Mouse (Mus musculus) thymus, adult 2 months (tissue): Measurements from ENCODE around the gene Gm20388. TPM values are rescaled to one million over a fixed set of nuclear protein-coding genes. Genes with fewer than 3 reads are reported as not detected.

Source experiments
- DNase-seq: peaks from one replicate; pipeline ENCODE4 v3.0.0; 2021
- H3K27ac ChIP-seq: fragments of 200-500 bp; 2 replicates; pipeline ENCODE4 v1.5.1; 2012; ENCODE audit warnings: low read length, control low read depth; ENCODE audit not compliant: control insufficient read depth, insufficient read depth
- H3K27me3 ChIP-seq: fragments of 200-500 bp; 2 replicates; pipeline ENCODE4 v1.6.1; 2012; ENCODE audit warnings: mild to moderate bottlenecking, low read length, moderate library complexity, mixed read lengths; ENCODE audit not compliant: control insufficient read depth, insufficient read depth
- H3K36me3 ChIP-seq: fragments of 200-500 bp; 2 replicates; pipeline ENCODE4 v1.6.1; 2012; ENCODE audit warnings: mild to moderate bottlenecking, low read length, moderate library complexity; ENCODE audit not compliant: control insufficient read depth, insufficient read depth
- H3K4me1 ChIP-seq: fragments of 200-500 bp; replicated peaks from 2 replicates; pipeline ENCODE4 v1.6.1; 2012; ENCODE audit warnings: low read length; ENCODE audit not compliant: control insufficient read depth, insufficient read depth
- H3K4me3 ChIP-seq: fragments of 200-500 bp; 2 replicates; pipeline ENCODE4 v1.5.1; 2012; ENCODE audit warnings: mild to moderate bottlenecking, low read length, control low read depth, moderate library complexity; ENCODE audit not compliant: control insufficient read depth, insufficient read depth
- CTCF ChIP-seq: fragments of 200-500 bp; IDR thresholded peaks from 2 replicates; pipeline ENCODE4 v1.5.1; 2012; ENCODE audit warnings: mild to moderate bottlenecking, control low read depth, low read length, moderate library complexity, borderline replicate concordance; ENCODE audit not compliant: control insufficient read depth, poor library complexity, insufficient read depth; ENCODE audit errors: extremely low read depth
- POLR2A ChIP-seq: fragments of 200-500 bp; IDR thresholded peaks from 2 replicates; pipeline ENCODE4 v1.6.1; 2012; ENCODE audit warnings: mild to moderate bottlenecking, low read length, control low read depth, moderate library complexity; ENCODE audit not compliant: control insufficient read depth, poor library complexity, insufficient read depth; ENCODE audit errors: extremely low read depth
- WGBS: fragments of 180-500 bp; shearing (Covaris S2); methylation state at CpG from one replicate; pipeline ENCODE4 v1.1.7; 2018; 5-methylcytosine and 5-hydroxymethylcytosine counted together
- polyA plus RNA-seq: library from polyadenylated mRNA; depleted of rRNA; stranded (reverse); fragments of >200 nt; gene quantifications from 2 replicates; pipeline ENCODE4 v1.2.3, GENCODE M21; 2012

Gm20388 gene
- polyA plus RNA-seq, 1 experiment, result 103 TPM

GRCm38 (mm10) chr8:124290911-124291691, 4380.5 kb downstream of the Gm20388 start:
- peak; percentile 37 for DNase-seq
- 89% methylated on average over 9 of the region's 9 CpGs for WGBS

GRCm38 (mm10) chr8:124291693-124292092, 4381.1 kb downstream of the Gm20388 start:
- no peaks in the 10 kb centered on the region for H3K27me3 ChIP-seq
- H3K4me3 ChIP-seq, result no peak overlapping the region
- peaks cover 49% of the 10 kb centered on the region for H3K4me1 ChIP-seq
- no peak overlapping the region for H3K27ac ChIP-seq
- DNase-seq, result no peak
- 92% methylated on average over 5 of the region's 5 CpGs for WGBS
- TF ChIP-seq POLR2A, result no peak
- TF ChIP-seq CTCF, result no peak
- no peaks in the 10 kb centered on the region for H3K36me3 ChIP-seq

More at GRCm38 (mm10) chr8:124290911-124291691, 4380.5 kb downstream of the Gm20388 start:
- no peak overlapping the region for H3K27ac ChIP-seq
- H3K4me1 ChIP-seq, result peaks cover 54% of the 10 kb centered on the region
- H3K36me3 ChIP-seq, result no peaks in the 10 kb centered on the region
- H3K27me3 ChIP-seq, result no peaks in the 10 kb centered on the region
- TF ChIP-seq CTCF, result peak; percentile 35; the same call in 1 of the 2 replicates
- TF ChIP-seq POLR2A, result no peak
- no peak overlapping the region for H3K4me3 ChIP-seq

- TF ChIP-seq POLR2A (no peak), CTCF (no peak)
- no peaks in the 10 kb centered on the region for H3K36me3 ChIP-seq
- no peak overlapping the region for H3K4me3 ChIP-seq
- H3K27ac ChIP-seq, result no peak overlapping the region
- H3K27me3 ChIP-seq, result no peaks in the 10 kb centered on the region
- peaks cover 36% of the 10 kb centered on the region for H3K4me1 ChIP-seq
- DNase-seq, result no peak
- 88% methylated on average over 9 of the region's 9 CpGs for WGBS
These were observed 4382.3 kb downstream of the Gm20388 start for GRCm38 (mm10) chr8:124292965-124293364.

GRCm38 (mm10) chr8:124294425-124294824, 4383.8 kb downstream of the Gm20388 start:
- no peak for TF ChIP-seq POLR2A
- no peak for TF ChIP-seq CTCF
- 22% methylated on average over 6 of the region's 6 CpGs for WGBS
- Histone ChIP-seq H3K36me3 (no peaks in the 10 kb centered on the region), H3K27me3 (no peaks in the 10 kb centered on the region), H3K4me1 (peaks cover 23% of the 10 kb centered on the region), H3K27ac (no peak overlapping the region), H3K4me3 (no peak overlapping the region)
- no peak for DNase-seq

GRCm38 (mm10) chr8:124294900-124295299, 4384.3 kb downstream of the Gm20388 start:
- DNase-seq, result no peak
- Histone ChIP-seq H3K4me3 (no peak overlapping the region), H3K27ac (no peak overlapping the region), H3K27me3 (no peaks in the 10 kb centered on the region), H3K36me3 (no peaks in the 10 kb centered on the region), H3K4me1 (peaks cover 23% of the 10 kb centered on the region)
- WGBS, result 54% methylated on average over 10 of the region's 10 CpGs
- TF ChIP-seq POLR2A, result no peak
- TF ChIP-seq CTCF, result no peak

GRCm38 (mm10) chr8:124295357-124295756, 4384.7 kb downstream of the Gm20388 start:
- no peak for DNase-seq

GRCm38 (mm10) chr8:124301512-124301911, 4390.9 kb downstream of the Gm20388 start:
- peaks cover 38% of the 10 kb centered on the region for H3K4me1 ChIP-seq
- DNase-seq, result no peak
- no peak overlapping the region for H3K4me3 ChIP-seq
- no peak for TF ChIP-seq POLR2A
- no peak for TF ChIP-seq CTCF
- WGBS, result 69% methylated on average over 4 of the region's 4 CpGs
- H3K27ac ChIP-seq, result no peak overlapping the region; the same call in 1 of the 2 replicates
- H3K27me3 ChIP-seq, result no peaks in the 10 kb centered on the region
- peaks cover 8% of the 10 kb centered on the region; the same call in 1 of the 2 replicates for H3K36me3 ChIP-seq

More at GRCm38 (mm10) chr8:124295357-124295756, 4384.7 kb downstream of the Gm20388 start:
- Histone ChIP-seq H3K27me3 (no peaks in the 10 kb centered on the region), H3K4me1 (peaks cover 22% of the 10 kb centered on the region), H3K4me3 (no peak overlapping the region), H3K27ac (no peak overlapping the region), H3K36me3 (no peaks in the 10 kb centered on the region)
- no peak for TF ChIP-seq CTCF
- TF ChIP-seq POLR2A, result no peak
- 78% methylated on average over 6 of the region's 6 CpGs for WGBS
